Mouse (Mus musculus) hindbrain, embryonic 16.5 days (tissue): ENCODE data around the gene Klk14. TPM values are rescaled to one million over a fixed set of nuclear protein-coding genes. Genes with fewer than 3 reads are reported as not detected.

ENCODE experiments used
- ATAC-seq: fragments of 200-750 bp; cut with Nextera tagmentation; 2 replicates; pipeline ENCODE4 v1.8.0; 2017; ENCODE audit warnings: moderate TSS enrichment, moderate library complexity
- H3K27ac ChIP-seq: fragments of 300-500 bp; sonication (generic); 2 replicates; pipeline ENCODE4 v1.5.1; 2014; ENCODE audit warnings: low read depth, mild to moderate bottlenecking, control low read depth, low read length, moderate library complexity
- H3K27me3 ChIP-seq: fragments of 300-500 bp; sonication (generic); replicated peaks from 2 replicates; pipeline ENCODE4 v1.6.1; 2014; ENCODE audit warnings: low read length; ENCODE audit not compliant: control insufficient read depth, insufficient read depth
- H3K36me3 ChIP-seq: fragments of 300-500 bp; sonication (generic); 2 replicates; pipeline ENCODE4 v1.6.1; 2014; ENCODE audit warnings: mild to moderate bottlenecking, low read length, moderate library complexity, mixed read lengths; ENCODE audit not compliant: control insufficient read depth, insufficient read depth
- H3K4me1 ChIP-seq: fragments of 300-500 bp; sonication (generic); 2 replicates; pipeline ENCODE4 v1.6.1; 2014; ENCODE audit warnings: low read depth, low read length; ENCODE audit not compliant: control insufficient read depth, insufficient read depth
- H3K4me2 ChIP-seq: fragments of 300-500 bp; sonication (generic); 2 replicates; pipeline ENCODE4 v1.6.1; 2014; ENCODE audit warnings: mild to moderate bottlenecking, low read length, control low read depth, moderate library complexity
- H3K4me3 ChIP-seq: fragments of 300-500 bp; sonication (generic); 2 replicates; pipeline ENCODE4 v1.5.1; 2014; ENCODE audit warnings: mild to moderate bottlenecking, low read length, control low read depth, moderate library complexity
- H3K9ac ChIP-seq: fragments of 300-500 bp; sonication (generic); 2 replicates; pipeline ENCODE4 v1.6.1; 2014; ENCODE audit warnings: low read depth, mild to moderate bottlenecking, control low read depth, low read length, moderate library complexity
- H3K9me3 ChIP-seq: fragments of 300-500 bp; sonication (generic); 2 replicates; pipeline ENCODE4 v1.6.1; 2014; ENCODE audit warnings: mild to moderate bottlenecking, low read length, moderate library complexity; ENCODE audit not compliant: control insufficient read depth
- WGBS: fragments of 180-500 bp; shearing (Covaris S2); extraction: QIAGEN DNeasy Blood & Tissue Kit; methylation state at CpG from one replicate; pipeline ENCODE4 v1.1.7; 2014; 5-methylcytosine and 5-hydroxymethylcytosine counted together
- polyA plus RNA-seq: library from polyadenylated mRNA; unstranded; fragments of >200 nt; fragmentation: Nextera tagmentation; extraction: Ambion mirVana; gene quantifications from 2 replicates; pipeline ENCODE4 v1.2.1, GENCODE M21; 2015

Gene Klk14
- polyA plus RNA-seq, 1 experiment from 2014 or later = not detected

DNA sequence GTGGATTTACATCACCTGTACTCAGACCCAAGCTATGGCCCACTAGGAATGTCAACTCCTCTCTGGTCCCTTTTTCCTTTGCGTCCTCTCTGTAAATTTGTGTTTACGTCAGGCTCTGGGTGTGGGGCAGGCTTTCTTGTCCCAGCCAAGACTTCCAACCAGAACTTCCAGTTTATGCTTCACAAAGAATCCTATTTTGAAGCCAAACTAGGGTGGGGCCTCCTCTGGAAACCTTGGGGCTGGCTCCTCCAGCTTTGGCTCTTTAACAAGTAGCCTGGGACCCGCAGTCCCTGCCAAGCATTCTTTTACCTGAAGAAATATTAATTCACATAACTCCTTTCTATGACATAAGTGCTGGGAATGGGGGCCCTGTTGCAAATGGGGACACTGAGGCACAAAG is 19.8 kb downstream of the Klk14 start:
- Histone ChIP-seq H3K4me1 (no peaks in the 10 kb centered on the region), H3K9ac (no peak overlapping the region), H3K27ac (no peak overlapping the region), H3K4me3 (no peak overlapping the region), H3K36me3 (no peaks in the 10 kb centered on the region), H3K4me2 (no peak overlapping the region), H3K9me3 (no peaks in the 10 kb centered on the region), H3K27me3 (0 out of 2 replicates have a peak, but pooled peaks cover 2% of the 10 kb centered on the region)
- ATAC-seq = no peak
- WGBS = 91% methylated on average over 3 of the region's 3 CpGs

DNA sequence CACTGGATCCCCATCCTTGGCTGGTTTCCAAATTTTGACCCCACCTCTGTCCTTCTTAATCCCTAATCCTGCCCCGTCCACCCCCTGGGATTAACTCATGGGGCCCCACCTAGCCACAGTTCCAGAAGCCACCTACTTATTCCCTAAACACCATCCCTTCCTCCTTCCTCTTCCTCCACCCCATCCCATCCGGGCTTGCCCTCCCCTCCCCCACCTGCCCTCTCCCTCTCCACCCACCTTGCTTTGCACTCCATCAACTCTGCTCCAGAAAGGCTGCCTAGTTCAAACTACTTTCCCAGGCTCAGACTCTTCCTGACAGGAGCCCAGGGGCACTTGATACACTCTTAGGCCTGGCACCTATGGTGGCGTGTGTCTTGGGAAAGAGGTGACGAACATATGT is 22.0 kb downstream of the Klk14 start, which contains the start of gene Klk13:
Gene Klk13, plus strand, starts transcription at position 301 of the 400 bp plus-strand sequence.
- Histone ChIP-seq H3K4me1 (no peaks in the 10 kb centered on the region), H3K9me3 (no peaks in the 10 kb centered on the region), H3K27me3 (0 out of 2 replicates have a peak, but pooled peaks cover 2% of the 10 kb centered on the region), H3K4me3 (no peak within 1 kb of the TSS), H3K27ac (no peak within 1 kb of the TSS), H3K9ac (no peak within 1 kb of the TSS), H3K4me2 (no peak within 1 kb of the TSS), H3K36me3 (no peaks in the 10 kb centered on the region)
- 69% methylated on average over 4 of the region's 4 CpGs for WGBS
- ATAC-seq = no peak

DNA sequence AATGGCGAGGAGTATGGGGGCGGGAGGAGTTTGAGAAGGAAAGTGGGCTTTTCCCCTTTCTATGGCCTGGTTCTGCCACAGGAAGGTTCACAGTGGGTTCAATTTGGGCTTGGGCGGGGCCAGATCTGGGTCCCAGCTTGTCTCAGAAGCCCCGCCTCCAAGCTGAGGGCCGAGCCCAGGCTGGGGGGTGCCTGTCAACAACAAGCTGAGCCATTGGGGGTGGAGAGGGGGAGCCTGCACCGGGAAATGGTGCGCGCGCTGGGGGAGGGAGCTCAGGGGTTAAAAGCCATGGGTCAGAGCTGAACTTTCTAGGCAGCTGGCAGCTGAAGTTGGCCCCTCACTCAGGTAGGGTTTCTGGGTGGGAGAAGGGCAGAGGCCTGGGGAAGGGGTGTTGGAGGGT is 22.7 kb downstream of the Klk14 start:
- H3K4me1 ChIP-seq = no peaks in the 10 kb centered on the region
- WGBS = 6% methylated on average over 9 of the region's 9 CpGs
- 0 out of 2 replicates have a peak, but pooled peaks cover 2% of the 10 kb centered on the region for H3K27me3 ChIP-seq
- H3K9ac ChIP-seq = no peak overlapping the region
- no peak overlapping the region for H3K27ac ChIP-seq
- H3K4me2 ChIP-seq = no peak overlapping the region
- H3K9me3 ChIP-seq = no peaks in the 10 kb centered on the region
- no peaks in the 10 kb centered on the region for H3K36me3 ChIP-seq
- H3K4me3 ChIP-seq = no peak overlapping the region
- ATAC-seq = no peak

DNA sequence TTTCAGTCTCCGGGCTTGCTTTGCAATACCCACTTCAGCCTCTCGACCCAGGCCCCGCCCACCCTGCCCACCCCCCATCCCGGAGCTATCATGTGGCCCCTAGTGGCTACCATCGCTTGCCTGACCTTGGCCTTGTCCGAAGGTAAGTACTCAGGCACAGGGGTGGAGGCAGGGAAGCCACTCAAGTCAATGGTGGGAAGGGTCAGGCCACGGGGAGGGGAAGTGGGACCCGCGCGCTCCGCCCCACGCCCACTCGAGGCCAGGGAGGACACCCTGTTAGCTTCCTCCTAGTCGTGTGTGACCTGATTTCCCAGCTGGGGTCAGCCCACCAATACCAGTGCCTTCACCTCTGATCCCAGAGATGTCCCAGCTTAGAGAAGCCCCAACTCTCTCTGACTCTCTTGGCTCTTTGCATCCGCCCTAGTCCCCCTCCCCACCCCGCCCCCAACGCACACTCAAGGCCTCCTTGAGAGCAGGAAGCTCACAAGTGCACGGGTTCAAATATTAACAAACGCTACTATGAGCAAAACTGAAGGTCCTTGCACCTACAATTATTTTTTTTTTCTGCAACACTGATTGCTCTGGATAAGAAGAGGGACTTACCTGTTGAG is 23.6 kb downstream of the Klk14 start:
- Histone ChIP-seq H3K4me3 (no peak overlapping the region), H3K4me2 (0 out of 2 replicates have a peak overlapping the region, but pooled peaks have one; percentile 5), H3K27me3 (0 out of 2 replicates have a peak, but pooled peaks cover 2% of the 10 kb centered on the region), H3K9ac (no peak overlapping the region), H3K9me3 (no peaks in the 10 kb centered on the region), H3K36me3 (no peaks in the 10 kb centered on the region), H3K27ac (no peak overlapping the region), H3K4me1 (no peaks in the 10 kb centered on the region)
- no peak for ATAC-seq
- WGBS = 6% methylated on average over 19 of the region's 19 CpGs

Other genes starting within 250 kb of the Klk14 start
- gene Cldnd2, start 249.6 kb upstream of the Klk14 start, polyA plus RNA-seq = not detected in 2 replicates
- 140 and 142 TPM in 2 replicates for gene Etfb, start 246.3 kb upstream of the Klk14 start, polyA plus RNA-seq
- gene Gm45233, start 246.3 kb upstream of the Klk14 start, polyA plus RNA-seq = 0.49 TPM in 1 of 2 replicates, not detected in the other
- 20.4 and 26.1 TPM in 2 replicates for gene Vsig10l, start 227.3 kb upstream of the Klk14 start, polyA plus RNA-seq
- gene Iglon5, start 200.3 kb upstream of the Klk14 start, polyA plus RNA-seq = 9.7 and 12.0 TPM in 2 replicates
- gene 4931406B18Rik, start 184.5 kb upstream of the Klk14 start, polyA plus RNA-seq = 0.07 and 0.11 TPM in 2 replicates
- 1.3 and 1.9 TPM in 2 replicates for gene Cd33, start 146.0 kb upstream of the Klk14 start, polyA plus RNA-seq
- 6.9 and 7.9 TPM in 2 replicates for gene Zfp658, start 128.2 kb upstream of the Klk14 start, polyA plus RNA-seq
- 14.4 and 16.2 TPM in 2 replicates for gene Zfp719, start 110.8 kb upstream of the Klk14 start, polyA plus RNA-seq
- 0.45 and 0.46 TPM in 2 replicates for gene Zfp819, start 83.2 kb upstream of the Klk14 start, polyA plus RNA-seq
- 0.10 TPM in 1 of 2 replicates, not detected in the other for gene Ceacam18, start 55.7 kb upstream of the Klk14 start, polyA plus RNA-seq
- gene Siglece, start 30.3 kb upstream of the Klk14 start, polyA plus RNA-seq = 0.31 and 0.41 TPM in 2 replicates
- gene Ctu1, start 18.4 kb upstream of the Klk14 start, polyA plus RNA-seq = 20.6 and 23.0 TPM in 2 replicates
- gene Klk13, start 22.1 kb downstream of the Klk14 start, polyA plus RNA-seq = 0.16 TPM in 2 replicates
- gene Klk12, start 78.5 kb downstream of the Klk14 start, polyA plus RNA-seq = not detected in 2 replicates
- gene Klk11, start 84.2 kb downstream of the Klk14 start, polyA plus RNA-seq = 0.20 TPM in 1 of 2 replicates, not detected in the other
- 0.21 and 0.30 TPM in 2 replicates for gene Klk10, start 90.6 kb downstream of the Klk14 start, polyA plus RNA-seq
- gene Klk9, start 101.5 kb downstream of the Klk14 start, polyA plus RNA-seq = 0.10 and 0.31 TPM in 2 replicates
- 11.3 and 13.3 TPM in 2 replicates for gene Klk8, start 107.2 kb downstream of the Klk14 start, polyA plus RNA-seq
- not detected in 2 replicates for gene Klk7, start 120.9 kb downstream of the Klk14 start, polyA plus RNA-seq
- not detected in 2 replicates for gene Klk6, start 134.1 kb downstream of the Klk14 start, polyA plus RNA-seq
- gene Klk5, start 151.6 kb downstream of the Klk14 start, polyA plus RNA-seq = not detected in 2 replicates
- 4.4 and 4.5 TPM in 2 replicates for gene Klk4, start 190.7 kb downstream of the Klk14 start, polyA plus RNA-seq
- gene Klk15, start 243.3 kb downstream of the Klk14 start, polyA plus RNA-seq = not detected in 2 replicates